Mouse (Mus musculus) naive thymus-derived CD4-positive, alpha-beta T cell, adult 2 months (primary cell): ENCODE data around the gene Cabcoco1.
A peak's percentile ranks its signal among the peaks of the same experiment; 100 is the strongest.

Experiments
- DNase-seq: peaks from one replicate; pipeline ENCODE4 v3.0.0-alpha.2; 2011; ENCODE audit warnings: low read depth

Cabcoco1 gene

DNA sequence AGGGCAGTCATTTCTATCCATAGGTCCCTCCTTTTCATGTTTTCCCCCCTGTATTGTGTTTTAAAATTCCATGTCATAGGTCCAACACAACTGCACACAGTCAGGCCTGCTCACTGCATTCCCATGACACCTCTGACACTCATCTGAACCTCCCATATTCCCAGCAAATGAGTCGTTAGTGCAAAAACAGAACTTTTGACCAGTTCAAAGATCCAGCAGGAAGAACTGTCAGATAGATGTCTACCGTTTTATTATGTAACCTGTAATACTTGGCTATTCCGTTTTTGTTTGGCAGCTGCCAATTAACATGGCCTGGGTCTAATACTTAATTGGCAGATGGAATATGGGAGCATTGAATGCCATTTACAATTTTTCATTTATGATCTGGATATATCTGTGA, 34.0 kb downstream of the Cabcoco1 start:
- DNase-seq: no peak

DNA sequence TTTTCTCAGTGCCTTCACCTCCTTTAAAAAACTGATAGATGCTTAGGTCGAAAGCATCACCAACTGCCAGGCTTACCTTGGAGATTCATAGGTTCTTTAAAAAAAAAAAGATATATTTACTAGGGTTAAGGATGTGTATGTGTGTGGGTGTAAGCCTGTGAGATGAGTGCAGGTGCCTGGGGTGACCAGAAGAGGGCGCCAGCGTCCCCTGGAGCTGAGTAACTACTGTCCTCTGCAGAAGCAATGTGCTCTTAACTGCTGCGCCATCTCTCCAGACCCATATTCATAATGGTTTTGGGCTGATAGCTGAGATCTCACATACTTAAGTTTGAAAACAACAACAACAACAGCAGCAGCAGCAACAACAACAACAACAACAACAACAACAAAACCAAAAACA, 35.5 kb downstream of the Cabcoco1 start:
- DNase-seq: peak; percentile 30

DNA sequence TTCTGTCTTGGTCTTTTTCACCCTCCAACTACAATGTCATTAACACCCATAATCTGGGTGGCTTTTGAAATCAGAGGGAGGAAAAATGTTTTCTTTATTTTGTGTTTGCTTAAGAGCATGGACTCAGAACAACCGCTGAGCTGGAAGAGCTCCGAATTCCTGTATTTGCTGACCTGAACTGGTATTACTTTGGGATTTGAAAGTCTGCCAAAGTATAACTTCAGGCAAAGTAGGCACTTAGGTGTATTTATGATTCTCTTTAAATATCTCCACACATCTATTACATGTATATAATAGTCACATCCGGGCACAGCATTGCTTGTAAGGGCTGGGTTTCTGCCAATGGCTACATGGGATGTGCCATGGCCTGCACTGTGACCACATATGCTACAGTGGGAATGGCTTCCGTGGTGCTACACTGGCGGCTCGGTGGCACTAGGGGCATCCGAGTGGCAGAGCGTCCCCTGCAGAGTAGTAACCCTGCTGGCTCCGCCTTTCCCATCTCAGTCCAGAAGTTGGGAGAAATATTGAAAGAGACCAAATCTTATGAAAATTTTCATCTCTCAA, 37.0 kb downstream of the Cabcoco1 start:
- DNase-seq: no peak

DNA sequence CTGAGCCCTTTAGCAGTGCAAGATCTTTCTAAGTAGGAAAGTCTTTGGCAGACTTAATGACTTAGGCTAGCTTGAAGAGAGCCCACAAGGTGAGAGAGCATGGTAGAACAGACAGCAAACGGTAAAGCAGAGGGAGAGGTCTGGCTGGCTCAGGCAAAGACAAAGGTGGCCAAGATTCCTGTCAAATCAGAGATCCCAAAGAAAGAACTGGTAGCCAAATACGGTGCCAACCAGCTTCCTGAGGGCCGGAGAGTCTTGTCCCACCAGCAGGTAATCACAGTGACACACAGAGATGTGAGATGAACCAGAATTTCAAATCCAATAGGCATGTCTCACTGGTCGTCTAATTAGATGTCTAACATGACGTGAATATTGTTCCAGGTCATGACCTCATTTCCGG, 40.6 kb downstream of the Cabcoco1 start:
- no peak for DNase-seq

DNA sequence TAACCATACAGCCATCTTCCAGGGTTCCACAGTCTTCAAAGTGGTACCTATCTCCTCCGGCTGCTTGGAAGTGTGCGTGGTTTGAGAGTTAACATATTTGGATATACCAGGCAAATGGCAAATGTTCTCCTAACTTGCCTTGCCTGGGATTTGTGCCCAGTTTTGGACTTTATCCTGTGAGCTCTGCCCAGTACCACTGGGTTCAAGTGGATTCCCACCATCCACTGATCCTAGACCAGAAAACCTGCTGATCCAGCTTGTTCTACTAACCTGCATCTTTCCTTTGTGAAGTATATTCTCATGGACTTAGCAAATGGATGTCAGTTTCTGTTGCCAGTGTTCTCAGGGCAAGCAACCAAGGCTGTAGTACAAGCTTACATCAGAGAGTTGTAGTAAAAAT, 46.5 kb downstream of the Cabcoco1 start:
- DNase-seq: no peak

GRCm38 (mm10) chr10:68491557-68491956, 50.1 kb downstream of the Cabcoco1 start:
- no peak for DNase-seq

DNA sequence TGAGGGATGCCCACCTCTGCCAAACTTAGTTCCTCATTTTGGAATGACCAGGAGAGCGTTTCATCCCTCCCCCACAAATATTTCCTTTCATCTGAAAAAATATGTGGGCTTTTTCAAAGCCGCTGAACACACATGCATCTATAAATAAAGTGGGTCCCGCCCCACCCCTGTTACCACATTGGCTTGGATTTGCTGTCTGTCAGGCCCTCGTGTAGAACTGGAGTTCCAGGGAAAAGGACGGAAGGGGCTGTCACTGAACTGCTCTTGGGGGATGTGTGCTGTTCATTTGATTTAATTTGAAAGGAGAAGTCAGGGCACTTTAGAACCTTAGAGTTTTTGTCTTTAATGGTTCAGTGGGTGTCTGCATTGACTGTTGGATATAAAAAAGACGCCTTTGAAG, 50.9 kb downstream of the Cabcoco1 start:
- DNase-seq: no peak

DNA sequence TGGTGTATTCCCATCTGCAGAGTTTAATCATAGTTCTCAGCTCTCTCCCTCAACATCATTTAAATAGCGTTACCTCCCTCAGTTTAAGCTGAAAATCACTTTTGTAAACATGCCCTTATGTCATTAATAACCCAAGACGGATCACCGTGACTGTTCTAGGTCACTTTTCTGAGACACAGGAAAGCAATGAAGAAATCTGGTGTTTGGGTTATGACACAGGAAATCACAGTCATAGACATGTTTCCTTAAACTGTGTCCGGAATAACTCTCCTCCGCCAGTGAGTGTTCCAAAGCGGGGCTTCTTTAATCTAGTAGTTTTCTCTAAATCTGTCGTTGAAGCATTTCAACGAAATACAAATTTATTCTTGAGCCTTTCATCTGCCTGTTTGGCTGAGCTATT, 68.9 kb downstream of the Cabcoco1 start:
- DNase-seq: no peak

- no peak for DNase-seq
Measured at GRCm38 (mm10) chr10:68465737-68466327, 75.9 kb downstream of the Cabcoco1 start.

DNA sequence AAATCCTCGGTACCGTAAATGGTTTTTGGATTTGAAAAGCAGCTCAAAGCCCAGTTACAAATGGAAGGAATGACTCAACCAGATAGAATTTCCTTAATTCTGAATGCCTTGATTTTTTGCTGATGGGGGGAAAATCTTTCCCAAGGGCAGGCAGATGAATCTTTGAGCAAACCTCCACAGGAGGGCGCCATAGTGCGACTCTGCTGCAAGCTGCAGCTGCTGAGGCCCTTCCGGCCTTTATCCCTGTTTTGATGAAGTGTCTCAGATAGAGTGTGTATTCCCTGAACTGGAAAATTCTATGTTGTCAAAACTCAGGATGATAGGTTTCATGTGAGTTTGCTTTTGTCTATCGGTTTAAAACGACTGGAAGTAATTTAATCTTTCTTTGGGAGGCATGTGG, 76.8 kb downstream of the Cabcoco1 start:
- peak; percentile 65 for DNase-seq

- no peak for DNase-seq
Measured at GRCm38 (mm10) chr10:68459784-68460183, 81.9 kb downstream of the Cabcoco1 start.

DNA sequence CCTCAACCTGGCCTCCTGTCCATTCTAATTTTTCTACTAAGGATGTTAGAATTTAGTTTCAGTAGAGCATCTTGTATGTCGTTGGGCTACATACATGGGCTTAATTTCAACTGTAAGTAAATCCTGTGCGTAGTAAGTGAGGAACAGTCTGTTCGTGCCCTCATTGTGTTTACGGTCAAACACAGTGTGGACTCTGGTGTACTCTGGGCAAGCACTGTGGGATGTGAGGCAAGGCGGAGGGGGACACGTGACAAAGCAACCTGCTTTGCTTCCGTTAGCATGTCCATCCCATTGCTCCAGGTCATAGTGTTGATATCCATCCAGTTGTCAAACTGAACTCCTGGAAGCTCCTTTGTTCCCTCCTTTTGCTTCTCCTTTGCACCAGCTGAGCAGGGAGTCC, 84.7 kb downstream of the Cabcoco1 start:
- DNase-seq: no peak

DNA sequence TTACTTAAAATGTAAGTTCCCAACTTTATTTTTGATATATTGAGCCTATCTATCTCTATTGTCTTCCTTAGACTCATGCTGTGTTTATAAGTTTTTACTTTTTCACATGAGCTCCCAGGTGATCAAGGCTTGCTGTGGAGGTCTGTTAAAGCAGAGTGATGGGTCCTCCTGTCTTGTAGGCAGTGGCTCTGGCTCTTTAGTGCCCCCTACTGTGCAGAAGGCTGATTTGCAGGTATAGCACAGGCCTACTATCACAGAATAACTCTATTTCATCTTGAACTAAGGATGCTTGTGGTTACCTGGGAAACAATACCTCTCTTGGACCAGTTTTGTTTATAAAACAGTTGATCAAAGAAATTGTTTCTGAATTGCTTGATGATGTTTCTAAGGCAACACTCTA, 87.2 kb downstream of the Cabcoco1 start:
- peak; percentile 22 for DNase-seq

DNA sequence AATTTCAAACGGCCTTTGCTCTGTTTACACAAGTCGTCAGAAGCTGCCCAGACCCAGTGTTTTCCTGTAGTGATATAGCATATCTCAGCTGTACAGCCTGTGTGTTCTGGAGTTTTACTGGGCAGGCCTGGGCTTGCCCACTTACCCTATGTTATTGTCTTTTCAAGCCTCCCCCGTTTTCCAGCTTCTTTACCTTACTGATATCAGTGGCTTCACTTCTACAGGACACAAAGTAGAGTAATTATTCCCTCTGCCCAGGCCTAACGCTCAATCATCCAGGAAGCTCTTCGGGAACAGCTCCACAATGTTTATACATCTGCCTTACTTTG, 94.9 kb downstream of the Cabcoco1 start:
- no peak for DNase-seq

DNA sequence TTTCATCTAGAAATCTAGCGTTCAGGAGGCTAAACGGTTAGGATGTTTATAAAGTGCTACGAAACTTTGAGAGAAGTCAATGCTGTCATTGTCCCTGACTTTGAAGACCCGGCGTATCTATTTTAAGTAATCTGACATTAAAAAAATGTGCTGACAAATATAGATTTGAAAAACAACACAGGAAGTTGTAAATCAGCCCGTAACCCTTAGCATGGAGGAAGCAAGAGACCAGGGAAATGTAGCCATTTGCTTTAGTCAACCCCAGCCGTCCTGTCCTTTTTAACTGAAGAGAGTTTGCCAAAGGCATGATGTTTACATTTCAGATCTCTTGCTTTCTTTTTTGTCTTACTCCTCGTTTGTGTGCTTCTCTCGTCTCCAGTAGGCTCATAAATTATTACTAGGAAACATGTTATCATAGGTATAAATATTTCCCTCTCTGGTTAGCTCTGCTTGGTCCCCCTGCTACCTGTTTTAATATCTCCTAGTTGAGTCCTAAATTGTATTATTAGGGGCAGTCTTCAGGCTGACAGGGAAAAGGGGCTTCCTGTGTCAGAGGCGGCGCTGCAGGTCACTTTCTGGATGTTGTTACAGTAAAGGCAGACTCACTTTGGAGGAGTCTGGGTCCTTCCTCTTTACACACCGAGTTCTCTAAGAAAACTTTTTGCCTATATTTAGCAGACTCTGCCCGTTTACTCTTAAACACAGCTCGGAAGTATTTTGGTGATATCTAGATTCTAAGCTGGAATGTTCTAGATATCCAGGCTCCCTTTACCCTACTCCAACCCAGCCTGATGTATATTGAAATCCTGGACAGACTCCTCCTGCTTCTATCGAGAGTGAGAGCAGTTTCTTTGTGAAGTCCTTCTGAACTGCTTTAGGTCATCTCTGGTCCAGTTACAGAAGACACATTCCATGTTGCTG, 95.6 kb downstream of the Cabcoco1 start:
- peak; percentile 63 for DNase-seq

GRCm38 (mm10) chr10:68445244-68445811, 96.4 kb downstream of the Cabcoco1 start:
- peak; percentile 59 for DNase-seq

DNA sequence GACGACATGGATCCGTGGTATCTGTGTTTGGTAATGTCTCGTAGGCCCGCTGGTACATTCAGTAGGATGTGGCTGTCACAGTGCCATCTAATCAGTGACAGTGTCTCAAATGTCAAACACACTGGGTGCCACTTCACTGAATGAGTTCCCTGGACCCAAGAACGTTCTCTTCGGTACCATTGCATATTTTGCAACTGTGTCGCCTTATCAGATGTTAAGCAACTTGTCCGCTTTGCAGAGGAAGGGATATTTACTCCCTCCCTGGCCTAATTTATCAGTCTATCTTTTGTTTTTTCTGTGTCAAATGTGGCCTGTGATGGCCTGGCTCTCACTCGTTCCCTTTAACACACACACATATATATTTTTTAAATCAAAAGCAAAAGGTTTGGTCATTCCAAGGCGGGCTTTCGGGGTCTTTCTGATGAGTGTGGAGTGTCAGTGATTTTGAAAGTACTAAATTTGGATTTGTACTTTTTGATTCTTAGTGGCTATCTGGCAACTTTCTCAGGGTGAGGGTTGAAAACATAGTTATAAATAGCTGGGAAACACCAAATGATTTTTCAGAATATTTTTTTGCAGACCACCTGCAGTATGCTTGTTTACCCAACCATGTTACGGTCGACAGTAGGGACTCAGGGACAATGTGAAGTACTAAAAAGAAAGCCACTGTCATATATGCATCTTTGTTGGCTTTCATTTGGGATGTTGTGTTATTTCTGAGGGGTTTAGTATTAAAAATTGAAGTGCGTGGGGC, 97.2 kb downstream of the Cabcoco1 start:
- DNase-seq: no peak

- DNase-seq: peak; percentile 59
Measured at GRCm38 (mm10) chr10:68443132-68443531, 98.6 kb downstream of the Cabcoco1 start.

GRCm38 (mm10) chr10:68442713-68443112, 99.0 kb downstream of the Cabcoco1 start:
- DNase-seq: peak; percentile 27

DNA sequence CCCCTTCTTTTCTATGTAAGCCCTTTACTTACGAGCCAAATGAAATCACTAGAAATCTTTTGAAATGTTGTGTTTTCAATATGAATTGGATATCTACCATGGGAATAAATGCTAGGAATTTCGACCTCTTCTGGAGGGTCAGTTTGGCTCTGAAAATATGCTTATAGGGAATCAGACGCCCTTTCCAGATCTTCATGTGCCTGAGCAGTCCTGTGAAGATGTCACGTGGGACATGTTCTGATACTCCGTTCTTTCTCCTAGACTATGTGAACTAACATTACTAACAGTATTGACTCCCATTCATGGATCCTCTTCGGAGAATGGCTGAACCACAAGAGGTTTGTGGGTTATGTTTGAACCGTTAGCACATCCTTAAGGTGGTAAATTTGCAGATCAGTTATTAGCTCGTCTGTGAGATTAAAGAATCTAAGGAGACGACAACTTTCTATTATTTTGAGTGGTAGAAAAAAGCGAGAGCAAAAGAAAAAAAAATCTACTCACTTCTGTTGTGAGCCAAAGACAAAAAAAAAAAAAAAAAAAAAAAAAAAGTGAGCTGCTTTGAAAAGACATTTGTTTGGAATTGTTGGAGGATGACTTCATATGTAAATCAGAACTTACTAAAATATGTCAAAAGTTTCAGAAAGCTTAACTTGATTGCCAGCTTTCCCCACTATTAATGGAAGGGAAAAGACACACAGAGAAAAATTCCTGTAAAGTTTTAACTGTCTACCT, 99.6 kb downstream of the Cabcoco1 start:
- peak; percentile 19 for DNase-seq

DNA sequence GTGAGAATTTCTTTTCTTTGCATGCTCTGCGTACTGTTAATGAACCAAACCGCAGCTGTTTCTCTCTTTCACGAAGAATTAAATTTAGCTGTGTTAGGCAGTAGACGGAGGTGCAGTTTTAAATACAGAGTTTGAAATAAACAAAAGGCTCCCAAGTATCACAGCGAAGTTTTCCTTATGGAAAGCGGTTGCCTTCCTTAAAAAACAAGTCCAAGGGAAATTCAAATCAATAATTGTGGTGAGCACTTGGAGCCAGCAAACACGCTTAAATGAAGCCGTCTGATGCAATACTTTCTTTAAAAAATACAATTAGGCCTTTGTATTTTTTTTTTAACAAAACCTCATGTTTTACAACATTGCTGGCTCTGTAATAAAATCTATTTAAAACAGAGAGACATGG, 101.2 kb downstream of the Cabcoco1 start:
- no peak for DNase-seq

- DNase-seq: no peak
Measured at GRCm38 (mm10) chr10:68435754-68436153, 105.9 kb downstream of the Cabcoco1 start.
